Mouse (Mus musculus): ENCODE results near the gene Itga9. TPM values are rescaled to one million over a fixed set of nuclear protein-coding genes. Genes with fewer than 3 reads are reported as not detected.

Gene Itga9
- total and polyA plus RNA-seq, 2 experiments from 2014 or later: 0.99 to 3.3 TPM

DNA sequence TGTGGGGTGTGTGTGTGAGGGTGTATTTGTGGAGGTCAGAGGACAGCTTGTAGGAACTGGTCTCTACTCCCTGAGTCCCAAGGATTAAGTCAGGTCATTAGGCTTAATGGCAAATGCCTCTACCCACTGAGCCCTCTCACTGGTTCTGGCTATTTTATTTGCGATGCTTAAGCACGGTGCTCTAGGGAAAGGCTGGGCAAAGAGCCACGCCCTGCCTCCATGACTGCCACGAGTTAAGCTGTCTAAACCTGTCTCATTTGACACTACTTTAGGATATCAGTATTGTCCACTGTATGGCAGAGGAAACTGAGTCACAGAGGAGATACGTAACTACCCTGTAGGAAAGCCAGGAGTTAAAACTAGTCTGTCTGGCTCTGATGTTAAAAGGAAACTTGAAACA is 337.5 kb downstream of the Itga9 start:
- Histone ChIP-seq H3K9ac (no peak overlapping the region), H3K9me3 (ENCODE audit: low read length) (no peaks in the 10 kb centered on the region), H3K4me3 (ENCODE audit: low read depth, low read length) (no peak overlapping the region), H3K27ac (ENCODE audit: low read depth, low read length) (no peak overlapping the region), H3K4me2 (ENCODE audit: low read depth) (no peak overlapping the region), H3K4me1 (ENCODE audit: insufficient read depth) (no peaks in the 10 kb centered on the region), H3K27me3 (ENCODE audit: insufficient read depth, low read length) (no peaks in the 10 kb centered on the region), H3K36me3 (ENCODE audit: insufficient read depth) (no peaks in the 10 kb centered on the region)
- DNase-seq (no peak), ATAC-seq (no peak)
- no peak for TF ChIP-seq CTCF (IDR thresholded peaks at IDR 0.05; ENCODE audit: low read depth)
- 51% methylated on average over 5 of the region's 5 CpGs for WGBS

DNA sequence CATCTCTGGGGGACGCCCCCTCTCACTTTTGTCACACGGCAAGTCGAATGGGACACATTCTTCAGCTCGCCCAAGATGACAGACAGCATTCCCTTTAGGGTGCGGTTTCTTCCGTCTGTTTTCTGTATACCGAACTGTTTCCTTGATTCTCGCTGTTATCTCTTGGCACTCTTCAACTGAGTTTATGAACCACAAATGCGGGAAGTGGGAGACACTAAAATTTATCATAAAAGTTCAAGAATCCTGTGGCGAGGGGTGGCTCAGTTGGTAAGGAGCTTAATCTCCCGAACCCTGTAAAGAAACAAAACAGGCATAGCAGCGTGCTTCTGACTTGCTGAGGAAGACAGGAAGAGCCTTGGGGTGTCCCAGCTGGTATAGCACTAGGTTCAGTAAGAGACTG is 337.9 kb downstream of the Itga9 start:
- DNase-seq (no peak), ATAC-seq (no peak)
- Histone ChIP-seq H3K36me3 (ENCODE audit: insufficient read depth) (no peaks in the 10 kb centered on the region), H3K4me1 (ENCODE audit: insufficient read depth) (no peaks in the 10 kb centered on the region), H3K27ac (ENCODE audit: low read depth, low read length) (no peak overlapping the region), H3K4me2 (ENCODE audit: low read depth) (no peak overlapping the region), H3K27me3 (ENCODE audit: insufficient read depth, low read length) (no peaks in the 10 kb centered on the region), H3K9me3 (ENCODE audit: low read length) (no peaks in the 10 kb centered on the region), H3K9ac (no peak overlapping the region), H3K4me3 (ENCODE audit: low read depth, low read length) (no peak overlapping the region)
- no peak for TF ChIP-seq CTCF (IDR thresholded peaks at IDR 0.05; ENCODE audit: low read depth)
- 80% methylated on average over 12 of the region's 12 CpGs for WGBS

DNA sequence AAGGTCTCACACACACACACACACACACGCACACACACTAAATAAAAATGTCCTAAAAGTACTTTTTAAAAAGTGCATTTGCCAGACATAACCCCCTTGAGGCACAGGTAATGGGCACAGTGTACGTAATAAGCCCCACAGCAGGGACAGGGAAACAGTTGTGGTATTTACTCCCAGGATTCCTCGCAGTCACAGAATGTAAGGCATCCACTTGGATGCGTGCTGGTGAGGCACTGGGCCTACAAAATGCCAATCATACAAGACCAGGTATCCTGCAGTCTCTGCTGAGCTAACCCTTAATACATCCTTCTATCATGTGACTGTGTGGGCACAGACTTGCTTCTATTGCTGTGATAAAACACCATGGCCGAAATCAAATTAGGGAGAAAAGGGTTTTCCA is 342.0 kb downstream of the Itga9 start:
- Histone ChIP-seq H3K4me1 (ENCODE audit: insufficient read depth) (no peaks in the 10 kb centered on the region), H3K4me3 (ENCODE audit: low read depth, low read length) (no peak overlapping the region), H3K9ac (no peak overlapping the region), H3K27ac (ENCODE audit: low read depth, low read length) (no peak overlapping the region), H3K4me2 (ENCODE audit: low read depth) (no peak overlapping the region), H3K9me3 (ENCODE audit: low read length) (no peaks in the 10 kb centered on the region), H3K36me3 (ENCODE audit: insufficient read depth) (no peaks in the 10 kb centered on the region), H3K27me3 (ENCODE audit: insufficient read depth, low read length) (no peaks in the 10 kb centered on the region)
- WGBS: 87% methylated on average over 5 of the region's 5 CpGs
- no peak for TF ChIP-seq CTCF (IDR thresholded peaks at IDR 0.05; ENCODE audit: low read depth)
- DNase-seq (no peak), ATAC-seq (no peak)

GRCm38 (mm10) chr9:118949124-118949523 is 342.6 kb downstream of the Itga9 start:
- no peak for DNase-seq
- no peak for ATAC-seq
- H3K27ac ChIP-seq (ENCODE audit: low read depth, low read length): no peak overlapping the region
- TF ChIP-seq CTCF (IDR thresholded peaks at IDR 0.05; ENCODE audit: low read depth): no peak
- H3K9me3 ChIP-seq (ENCODE audit: low read length): no peaks in the 10 kb centered on the region
- 92% methylated on average over 8 of the region's 8 CpGs for WGBS
- H3K4me2 ChIP-seq (ENCODE audit: low read depth): no peak overlapping the region
- H3K4me3 ChIP-seq (ENCODE audit: low read depth, low read length): no peak overlapping the region
- no peak overlapping the region for H3K9ac ChIP-seq
- no peaks in the 10 kb centered on the region for H3K36me3 ChIP-seq (ENCODE audit: insufficient read depth)
- no peaks in the 10 kb centered on the region for H3K27me3 ChIP-seq (ENCODE audit: insufficient read depth, low read length)
- no peaks in the 10 kb centered on the region for H3K4me1 ChIP-seq (ENCODE audit: insufficient read depth)

DNA sequence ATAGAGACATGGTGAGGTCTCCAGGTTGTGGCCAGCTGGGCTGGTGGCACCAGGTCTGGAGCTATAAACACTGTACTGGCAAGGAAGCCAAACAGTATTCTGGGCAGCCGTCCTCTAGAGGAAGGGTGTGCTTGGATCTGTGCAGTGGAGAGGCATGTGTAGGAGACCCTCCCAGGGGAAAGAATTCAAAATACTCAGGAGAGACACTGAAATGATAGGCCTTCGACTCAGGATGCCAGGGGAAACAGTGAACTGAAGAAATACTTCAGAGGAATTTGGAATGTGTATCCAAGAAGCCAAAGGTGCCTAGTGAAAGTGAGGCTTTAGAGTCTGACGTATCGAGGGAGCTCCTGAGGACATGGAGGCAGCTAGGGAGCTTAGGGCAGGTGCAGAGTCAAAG is 343.2 kb downstream of the Itga9 start:
- Histone ChIP-seq H3K4me2 (ENCODE audit: low read depth) (no peak overlapping the region), H3K27me3 (ENCODE audit: insufficient read depth, low read length) (no peaks in the 10 kb centered on the region), H3K4me1 (ENCODE audit: insufficient read depth) (no peaks in the 10 kb centered on the region), H3K4me3 (ENCODE audit: low read depth, low read length) (no peak overlapping the region), H3K27ac (ENCODE audit: low read depth, low read length) (no peak overlapping the region), H3K36me3 (ENCODE audit: insufficient read depth) (no peaks in the 10 kb centered on the region), H3K9ac (no peak overlapping the region), H3K9me3 (ENCODE audit: low read length) (no peaks in the 10 kb centered on the region)
- DNase-seq (no peak), ATAC-seq (no peak)
- TF ChIP-seq CTCF (IDR thresholded peaks at IDR 0.05; ENCODE audit: low read depth): no peak
- 79% methylated on average over 4 of the region's 4 CpGs for WGBS

DNA sequence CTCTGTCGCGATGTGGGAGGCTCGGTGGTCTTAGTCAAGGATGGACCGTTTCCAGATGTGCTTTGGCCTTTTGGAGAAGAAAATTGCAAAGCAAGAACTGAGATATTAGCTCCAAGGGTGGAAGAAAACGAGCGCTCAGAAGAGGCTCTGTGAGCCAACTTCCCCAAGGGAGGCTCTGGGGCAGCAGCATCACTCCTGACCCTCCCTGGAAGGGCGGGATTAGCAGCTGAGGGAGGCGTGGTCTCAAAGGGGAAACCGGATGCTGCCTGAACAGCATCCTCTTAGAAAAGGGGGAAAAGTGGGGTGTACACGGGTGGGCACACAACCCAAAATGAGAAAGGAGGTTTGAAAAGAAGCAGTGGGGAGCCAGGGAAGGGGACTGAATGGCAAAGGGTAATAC is 343.6 kb downstream of the Itga9 start:
- no peaks in the 10 kb centered on the region for H3K36me3 ChIP-seq (ENCODE audit: insufficient read depth)
- H3K9ac ChIP-seq: no peak overlapping the region
- no peak for TF ChIP-seq CTCF (IDR thresholded peaks at IDR 0.05; ENCODE audit: low read depth)
- no peak overlapping the region for H3K4me3 ChIP-seq (ENCODE audit: low read depth, low read length)
- H3K27ac ChIP-seq (ENCODE audit: low read depth, low read length): no peak overlapping the region
- no peaks in the 10 kb centered on the region for H3K4me1 ChIP-seq (ENCODE audit: insufficient read depth)
- H3K27me3 ChIP-seq (ENCODE audit: insufficient read depth, low read length): no peaks in the 10 kb centered on the region
- ATAC-seq: no peak
- no peak overlapping the region for H3K4me2 ChIP-seq (ENCODE audit: low read depth)
- DNase-seq: no peak
- H3K9me3 ChIP-seq (ENCODE audit: low read length): no peaks in the 10 kb centered on the region
- 74% methylated on average over 10 of the region's 10 CpGs for WGBS

Other genes with a start within 250 kb of the Itga9 start
- gene Eomes, start 128.5 kb upstream of the Itga9 start, total RNA-seq (2014; rRNA removed): 9.2 and 11.8 TPM in 2 replicates
- gene Eomes, start 128.5 kb upstream of the Itga9 start, polyA plus RNA-seq (2015; fragmentation: Nextera tagmentation; extraction: Ambion mirVana): 4.8 and 4.9 TPM in 2 replicates
- gene Golga4, start 100.4 kb upstream of the Itga9 start, total RNA-seq (2014; rRNA removed): 42.5 and 51.6 TPM in 2 replicates
- gene Golga4, start 100.4 kb upstream of the Itga9 start, polyA plus RNA-seq (2015; fragmentation: Nextera tagmentation; extraction: Ambion mirVana): 13.1 and 23.9 TPM in 2 replicates

All from forebrain, postnatal 0 days (tissue).